Comparison of ENCODE assay signal across 8 mouse cellular contexts in the genomic region with DNA sequence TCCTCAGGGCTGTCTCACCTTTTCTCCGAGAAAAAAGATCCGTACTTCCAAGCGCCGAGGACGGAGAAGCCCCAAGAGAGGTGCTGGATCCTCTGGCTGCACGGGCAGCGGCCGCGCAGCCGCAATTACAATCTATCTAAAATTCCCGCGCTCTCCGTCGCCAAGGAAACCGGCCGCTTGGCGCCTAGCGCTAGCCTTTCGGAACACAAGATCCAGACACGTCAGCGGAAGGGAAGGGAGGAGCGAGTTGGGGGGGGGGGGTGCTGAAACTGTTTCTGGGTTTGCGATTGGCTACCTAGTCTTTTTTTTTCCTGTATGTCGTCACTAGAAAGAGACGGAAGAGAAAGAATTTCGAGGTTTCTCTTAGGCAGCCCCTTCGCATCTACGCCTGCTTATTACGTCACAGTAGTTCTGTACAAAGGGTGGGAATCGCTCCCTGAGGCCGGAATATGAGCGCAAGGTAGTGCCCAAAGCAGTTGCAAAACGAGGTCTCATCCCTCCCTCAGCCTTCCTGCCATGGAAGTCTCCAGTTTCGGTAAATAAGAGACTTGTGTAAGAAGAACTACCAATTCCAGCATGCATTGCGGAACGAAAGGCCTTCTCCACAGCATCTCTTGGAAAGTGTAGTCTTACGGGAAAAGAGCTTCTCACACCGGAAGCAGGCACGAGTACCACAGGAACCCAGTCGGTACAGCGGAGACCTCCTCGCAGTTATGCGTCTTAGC. TPM values are rescaled to one million over a fixed set of nuclear protein-coding genes. Genes with fewer than 3 reads are reported as not detected.
DNase-seq lines count a peak whose midpoint lies in the region; ATAC-seq and TF ChIP-seq lines count a peak whose summit lies in the region.

A gene (minus strand): TSS at position 205 of the 725 bp plus-strand sequence.
A gene (plus strand): TSS at position 399 of the 725 bp plus-strand sequence.

- H3K27ac ChIP-seq in bone marrow, adult 2 months (ENCODE audit: control insufficient read depth, insufficient read depth, low read depth, low read length, poor library complexity), result peak within 1 kb of the TSS; percentile 89
- peak within 1 kb of the TSS; percentile 95 for H3K27ac ChIP-seq in embryonic facial prominence, embryonic 15.5 days (replicated peaks)
- H3K27ac ChIP-seq in limb, embryonic 14.5 days (replicated peaks; ENCODE audit: low read depth, low read length), result peak within 1 kb of the TSS; percentile 93
- H3K27ac ChIP-seq in midbrain, postnatal 0 days (ENCODE audit: low read depth, low read length), result peak within 1 kb of the TSS; percentile 88

- H3K36me3 ChIP-seq in embryonic facial prominence, embryonic 15.5 days, result peaks cover 12% of the 10 kb centered on the region
- peaks cover 25% of the 10 kb centered on the region for H3K36me3 ChIP-seq in limb, embryonic 14.5 days (ENCODE audit: control insufficient read depth, insufficient read depth, low read length)
- peaks cover 2% of the 10 kb centered on the region; the same call in 1 of the 2 replicates for H3K36me3 ChIP-seq in midbrain, postnatal 0 days (ENCODE audit: insufficient read depth, low read length)

- WGBS in bone marrow, adult 2 months, result under 1% methylated on average over 43 of the region's 43 CpGs
- WGBS in embryonic facial prominence, embryonic 15.5 days, result under 1% methylated on average over 43 of the region's 43 CpGs
- WGBS in limb, embryonic 14.5 days, result under 1% methylated on average over 43 of the region's 43 CpGs
- under 1% methylated on average over 43 of the region's 43 CpGs for WGBS in midbrain, postnatal 0 days

- peak; percentile 83 for ATAC-seq in embryonic facial prominence, embryonic 15.5 days (ENCODE audit: insufficient number of reproducible peaks, low FRiP score, low TSS enrichment, low read depth)
- peak; percentile 81 for ATAC-seq in limb, embryonic 14.5 days (ENCODE audit: low FRiP score, low read depth)
- peak; percentile 84 for ATAC-seq in midbrain, postnatal 0 days (ENCODE audit: low FRiP score)

- peak within 1 kb of the TSS; percentile 91 for H3K4me3 ChIP-seq in bone marrow, adult 2 months (replicated peaks; ENCODE audit: control insufficient read depth, low read depth, low read length)
- peak within 1 kb of the TSS; percentile 88 for H3K4me3 ChIP-seq in embryonic facial prominence, embryonic 15.5 days (replicated peaks)
- H3K4me3 ChIP-seq in limb, embryonic 14.5 days (replicated peaks; ENCODE audit: low read length), result peak within 1 kb of the TSS; percentile 68
- H3K4me3 ChIP-seq in midbrain, postnatal 0 days (ENCODE audit: low read depth, low read length), result peak within 1 kb of the TSS; percentile 53

- no peaks in the 10 kb centered on the region for H3K27me3 ChIP-seq in embryonic facial prominence, embryonic 15.5 days
- H3K27me3 ChIP-seq in limb, embryonic 14.5 days (ENCODE audit: control insufficient read depth, insufficient read depth, low read length), result no peaks in the 10 kb centered on the region
- no peaks in the 10 kb centered on the region for H3K27me3 ChIP-seq in midbrain, postnatal 0 days (ENCODE audit: insufficient read depth, low read length)

- TF ChIP-seq POLR2A in bone marrow, adult 2 months (IDR thresholded peaks at IDR 0.05; ENCODE audit: borderline replicate concordance, control insufficient read depth, low read depth, low read length), result peak; percentile 63; the same call in 1 of the 2 replicates
- TF ChIP-seq POLR2A in limb, embryonic 14.5 days (IDR thresholded peaks at IDR 0.05; ENCODE audit: borderline replicate concordance, extremely low read depth, insufficient read depth, insufficient read length), result no peak

- peak; percentile 100 for DNase-seq in 416B (ENCODE audit: low read depth)
- peak; percentile 92 for DNase-seq in heart, adult 8-10 months (ENCODE audit: low spot score)
- DNase-seq in kidney, adult 9 months, result peak; percentile 94
- DNase-seq in limb, embryonic 14.5 days (ENCODE audit: low spot score), result peak; percentile 98
- peak; percentile 99 for DNase-seq in midbrain, postnatal 0 days (ENCODE audit: low spot score)
- DNase-seq in spleen, postnatal 14 days (ENCODE audit: low spot score in 2 of 2), result peak; percentile 79 to 89

- H3K4me2 ChIP-seq in embryonic facial prominence, embryonic 15.5 days (replicated peaks), result peak within 1 kb of the TSS; percentile 63
- peak within 1 kb of the TSS; percentile 76 for H3K4me2 ChIP-seq in limb, embryonic 14.5 days (replicated peaks; ENCODE audit: low read depth, low read length, severe bottlenecking)
- H3K4me2 ChIP-seq in midbrain, postnatal 0 days (ENCODE audit: low read depth, low read length, poor library complexity, severe bottlenecking), result peak within 1 kb of the TSS; percentile 85

- H3K9ac ChIP-seq in embryonic facial prominence, embryonic 15.5 days, result peak within 1 kb of the TSS; percentile 75
- H3K9ac ChIP-seq in limb, embryonic 14.5 days (ENCODE audit: low read depth, low read length, severe bottlenecking), result peak within 1 kb of the TSS; percentile 81
- H3K9ac ChIP-seq in midbrain, postnatal 0 days (replicated peaks; ENCODE audit: low read length, poor library complexity, severe bottlenecking), result peak within 1 kb of the TSS; percentile 61

- no peaks in the 10 kb centered on the region for H3K9me3 ChIP-seq in embryonic facial prominence, embryonic 15.5 days (replicated peaks)
- no peaks in the 10 kb centered on the region for H3K9me3 ChIP-seq in limb, embryonic 14.5 days (ENCODE audit: control insufficient read depth, low read length)
- H3K9me3 ChIP-seq in midbrain, postnatal 0 days (ENCODE audit: low read length), result no peaks in the 10 kb centered on the region

- TF ChIP-seq CTCF in bone marrow, adult 2 months (IDR thresholded peaks at IDR 0.05; ENCODE audit: control insufficient read depth, insufficient read depth, low read length), result no peak
- no peak for TF ChIP-seq CTCF in midbrain, postnatal 0 days (IDR thresholded peaks at IDR 0.05)

- H3K4me1 ChIP-seq in bone marrow, adult 2 months (ENCODE audit: control insufficient read depth, insufficient read depth, low read length), result peaks cover 1% of the 10 kb centered on the region; the same call in 1 of the 2 replicates
- H3K4me1 ChIP-seq in embryonic facial prominence, embryonic 15.5 days, result peaks cover 23% of the 10 kb centered on the region
- peaks cover 19% of the 10 kb centered on the region for H3K4me1 ChIP-seq in limb, embryonic 14.5 days (ENCODE audit: control insufficient read depth, insufficient read depth, low read length)
- H3K4me1 ChIP-seq in midbrain, postnatal 0 days (ENCODE audit: insufficient read depth, low read length), result peaks cover 11% of the 10 kb centered on the region; the same call in 1 of the 2 replicates

RNA-seq across cellular contexts. Expression of the first gene that starts in this region (rescaled TPM):
- 10.2 and 16.7 TPM in 2 replicates for polyA plus RNA-seq in bone marrow, adult 2 months (2011; ENCODE audit: insufficient read depth, insufficient read length, low replicate concordance, missing spikeins)
- 8.1 and 8.8 TPM in 2 replicates for polyA plus RNA-seq in embryonic facial prominence, embryonic 15.5 days (2015; fragmentation: Nextera tagmentation; extraction: Ambion mirVana)
- total RNA-seq in heart, adult 8-10 months (2022), result under 1 TPM; 0.22 to 0.57 (median 0.35) TPM
- 8.7 and 9.9 TPM in 2 replicates for polyA plus RNA-seq in limb, embryonic 14.5 days (2012; rRNA removed)
- 10.7 and 11.6 TPM in 2 replicates for polyA plus RNA-seq in limb, embryonic 14.5 days (2014; fragmentation: Nextera tagmentation; extraction: Ambion mirVana)
- 2.8 and 5.1 TPM in 2 replicates for total RNA-seq in midbrain, postnatal 0 days (2014; rRNA removed)
- polyA plus RNA-seq in midbrain, postnatal 0 days (2015; fragmentation: Nextera tagmentation; extraction: Ambion mirVana), result 0.84 and 0.90 TPM in 2 replicates

RNA-seq across cellular contexts. Expression of the second gene that starts in this region (rescaled TPM):
- 59.3 and 81.1 TPM in 2 replicates for polyA plus RNA-seq in bone marrow, adult 2 months (2011; ENCODE audit: insufficient read depth, insufficient read length, low replicate concordance, missing spikeins)
- polyA plus RNA-seq in embryonic facial prominence, embryonic 15.5 days (2015; fragmentation: Nextera tagmentation; extraction: Ambion mirVana), result 72.9 and 73.6 TPM in 2 replicates
- total RNA-seq in heart, adult 8-10 months (2022), result 100 to 1,000 TPM in 1 of 4 experiments, 10 to 100 TPM in 3; 91.5 to 100 (median 96.2) TPM
- 82.7 and 93.1 TPM in 2 replicates for polyA plus RNA-seq in limb, embryonic 14.5 days (2012; rRNA removed)
- 62.8 and 71.3 TPM in 2 replicates for polyA plus RNA-seq in limb, embryonic 14.5 days (2014; fragmentation: Nextera tagmentation; extraction: Ambion mirVana)
- total RNA-seq in midbrain, postnatal 0 days (2014; rRNA removed), result 121 and 128 TPM in 2 replicates
- 56.3 and 59.7 TPM in 2 replicates for polyA plus RNA-seq in midbrain, postnatal 0 days (2015; fragmentation: Nextera tagmentation; extraction: Ambion mirVana)

Comparison
In these comparisons a context has a peak if more than half of its experiments do, and no peak if none do; other contexts are left out.
1. Peak in every context shown above with its lines: DNase-seq, ATAC-seq, H3K4me3 ChIP-seq and H3K27ac ChIP-seq.